Mouse (Mus musculus): ENCODE results near the gene Lingo1. TPM values are rescaled to one million over a fixed set of nuclear protein-coding genes. Genes with fewer than 3 reads are reported as not detected.

Lingo1 gene
- total and polyA plus RNA-seq, 3 experiments, result not detected

DNA sequence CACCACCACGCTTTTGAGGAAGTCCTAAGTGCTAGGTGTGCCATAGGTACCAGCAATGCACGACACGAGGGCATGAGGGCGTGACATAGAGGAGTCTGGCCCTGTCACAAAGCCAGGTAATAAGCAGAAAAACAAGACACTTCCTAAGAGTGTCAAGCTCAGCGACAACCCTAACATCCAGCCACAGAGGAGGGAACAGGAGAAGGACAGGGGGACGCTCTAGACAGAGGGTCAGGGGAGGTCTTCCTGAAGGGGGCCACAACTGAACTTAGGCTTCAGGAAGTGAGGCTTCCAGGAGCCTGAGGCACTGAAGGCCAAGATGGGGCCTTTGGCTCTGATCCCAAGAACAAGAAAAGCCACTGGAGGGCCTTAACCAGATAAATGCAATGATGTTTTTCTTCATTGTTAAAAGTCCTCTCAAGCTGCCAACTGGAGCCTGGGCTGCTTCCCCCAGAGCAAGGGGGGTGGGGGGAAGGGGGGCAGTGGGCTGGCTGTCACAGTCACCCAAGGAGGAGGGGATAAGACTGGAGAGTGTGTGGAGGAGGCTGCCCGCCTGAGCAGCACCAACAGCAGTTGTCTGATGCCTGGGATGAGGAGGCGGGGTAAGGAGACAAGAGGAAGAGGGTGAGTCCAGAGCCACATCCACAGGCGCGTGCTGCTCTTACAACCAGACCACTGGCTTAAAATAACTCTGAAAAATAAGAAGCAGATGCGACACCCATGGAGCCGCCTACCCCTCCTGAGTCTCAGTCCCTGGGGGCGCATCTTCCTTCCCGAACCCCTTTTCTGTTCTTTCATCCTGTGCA is 109.7 kb downstream of the Lingo1 start:
- peaks cover 88% of the 10 kb centered on the region for H3K27me3 ChIP-seq (replicated peaks)

GRCm38 (mm10) chr9:56682826-56683225 is 113.4 kb downstream of the Lingo1 start:
- no peak overlapping the region for H3K9ac ChIP-seq (ENCODE audit: insufficient read depth, low read depth)
- H3K4me2 ChIP-seq (ENCODE audit: insufficient read depth, low read depth, poor library complexity, severe bottlenecking), result no peak overlapping the region
- in situ Hi-C loops (cut with MboI; ENCODE audit: low pct_ligation_motif_present, low pct_unique_long_range_greater_than_20kb, low sequenced_read_pairs), result no loop called here
- peaks cover 0 to 4% of the 10 kb centered on the region in 2 experiments; a peak in 2 of 4 replicates for H3K4me1 ChIP-seq (ENCODE audit: control insufficient read depth in 1 of 2, insufficient read depth in 2 of 2)
- dilution Hi-C loops (cut with MboI; ENCODE audit: extremely low pct_ligation_motif_present, extremely low pct_unique_long_range_greater_than_20kb, low sequenced_read_pairs), result no loop called here
- no peaks in the 10 kb centered on the region for H3K36me3 ChIP-seq (replicated peaks in 1 of 2; ENCODE audit: control insufficient read depth in 1 of 2, insufficient read depth in 1 of 2, low read length in 1 of 2)
- no peak for DNase-seq (ENCODE audit: extremely low read depth)
- H3K9me3 ChIP-seq (replicated peaks; ENCODE audit: low read length), result peaks cover 2% of the 10 kb centered on the region
- no peak for TF ChIP-seq TBP (conservative IDR thresholded peaks at IDR 0.05; ENCODE audit: low read depth, low read length)
- no peak for TF ChIP-seq TCF12 (IDR thresholded peaks at IDR 0.05; ENCODE audit: low read depth, low read length)
- TF ChIP-seq ZKSCAN1 (IDR thresholded peaks at IDR 0.05; ENCODE audit: borderline replicate concordance, low read depth, low read length), result no peak
- TF ChIP-seq ELF1 (IDR thresholded peaks at IDR 0.05; ENCODE audit: low read depth, low read length), result no peak
- TF ChIP-seq MAZ (IDR thresholded peaks at IDR 0.05; ENCODE audit: low read depth, low read length), result no peak
- TF ChIP-seq ZMIZ1 (IDR thresholded peaks at IDR 0.05; ENCODE audit: low read depth, low read length), result no peak
- no peak for TF ChIP-seq CHD1 (IDR thresholded peaks at IDR 0.05; ENCODE audit: low read depth, low read length)
- no peak for TF ChIP-seq CHD2 (IDR thresholded peaks at IDR 0.05; ENCODE audit: low read length)
- TF ChIP-seq ZC3H11A (IDR thresholded peaks at IDR 0.05; ENCODE audit: low read depth, low read length), result no peak
- TF ChIP-seq USF1 (IDR thresholded peaks at IDR 0.05; ENCODE audit: low read depth, low read length), result no peak
- TF ChIP-seq MAFK (IDR thresholded peaks at IDR 0.05; ENCODE audit: insufficient replicate concordance, low read length), result no peak
- TF ChIP-seq UBTF (IDR thresholded peaks at IDR 0.05; ENCODE audit: low read depth, low read length), result no peak
- no peak for TF ChIP-seq NELFE (IDR thresholded peaks at IDR 0.05; ENCODE audit: low read depth, low read length)
- TF ChIP-seq NRF1 (IDR thresholded peaks at IDR 0.05; ENCODE audit: low read depth, low read length), result no peak
- no peak for TF ChIP-seq MAX (IDR thresholded peaks at IDR 0.05; ENCODE audit: low read length)
- TF ChIP-seq ZNF384 (IDR thresholded peaks at IDR 0.05; ENCODE audit: low read depth, low read length), result no peak
- no peak for TF ChIP-seq POLR2A (IDR thresholded peaks at IDR 0.05; ENCODE audit: low read depth, low read length)
- H3K27me3 ChIP-seq (replicated peaks), result peaks cover 82% of the 10 kb centered on the region
- no peaks in the 10 kb centered on the region for H3K79me2 ChIP-seq (replicated peaks; ENCODE audit: control insufficient read depth, extremely low read depth, insufficient read depth, poor library complexity, severe bottlenecking)
- H3K4me3 ChIP-seq (replicated peaks in 1 of 3; ENCODE audit: low read depth in 2 of 3, low read length in 2 of 3, poor library complexity in 1 of 3), result no peak overlapping the region
- H3K27ac ChIP-seq (ENCODE audit: insufficient read depth, low read depth), result no peak overlapping the region

More for the DNA sequence above, 109.7 kb downstream of the Lingo1 start:
- Histone ChIP-seq H3K4me1 (ENCODE audit: control insufficient read depth in 1 of 2, insufficient read depth in 2 of 2) (peaks cover 0 to 4% of the 10 kb centered on the region in 2 experiments; a peak in 2 of 4 replicates), H3K9ac (ENCODE audit: insufficient read depth, low read depth) (no peak overlapping the region), H3K4me3 (replicated peaks in 1 of 3; ENCODE audit: low read depth in 2 of 3, low read length in 2 of 3, poor library complexity in 1 of 3) (no peak overlapping the region), H3K27ac (ENCODE audit: insufficient read depth, low read depth) (no peak overlapping the region), H3K36me3 (replicated peaks in 1 of 2; ENCODE audit: control insufficient read depth in 1 of 2, insufficient read depth in 1 of 2, low read length in 1 of 2) (no peaks in the 10 kb centered on the region), H3K4me2 (ENCODE audit: insufficient read depth, low read depth, poor library complexity, severe bottlenecking) (no peak overlapping the region), H3K79me2 (replicated peaks; ENCODE audit: control insufficient read depth, extremely low read depth, insufficient read depth, poor library complexity, severe bottlenecking) (no peaks in the 10 kb centered on the region), H3K9me3 (replicated peaks; ENCODE audit: low read length) (no peaks in the 10 kb centered on the region)
- dilution Hi-C loops (cut with MboI; ENCODE audit: extremely low pct_ligation_motif_present, extremely low pct_unique_long_range_greater_than_20kb, low sequenced_read_pairs), result no loop called here
- in situ Hi-C loops (cut with MboI; ENCODE audit: low pct_ligation_motif_present, low pct_unique_long_range_greater_than_20kb, low sequenced_read_pairs), result no loop called here
- no peak for TF ChIP-seq SMC3 (IDR thresholded peaks at IDR 0.05; ENCODE audit: low read depth, low read length)
- TF ChIP-seq POLR2A (IDR thresholded peaks at IDR 0.05; ENCODE audit: low read depth, low read length), result no peak
- no peak for TF ChIP-seq ZMIZ1 (IDR thresholded peaks at IDR 0.05; ENCODE audit: low read depth, low read length)
- no peak for TF ChIP-seq UBTF (IDR thresholded peaks at IDR 0.05; ENCODE audit: low read depth, low read length)
- no peak for TF ChIP-seq CHD2 (IDR thresholded peaks at IDR 0.05; ENCODE audit: low read length)
- no peak for TF ChIP-seq SIN3A (IDR thresholded peaks at IDR 0.05; ENCODE audit: low read length)
- DNase-seq (ENCODE audit: extremely low read depth), result no peak
